Mouse (Mus musculus) CH12.LX (cell line): Measurements from ENCODE around the gene Slc9a9. TPM values are rescaled to one million over a fixed set of nuclear protein-coding genes. Genes with fewer than 3 reads are reported as not detected.

Experiments
- DNase-seq: peaks from one replicate; pipeline ENCODE4 v3.0.0-alpha.2; 2013; ENCODE audit errors: extremely low read depth
- H3K27ac ChIP-seq: 2 replicates; pipeline ENCODE4 v1.5.1; 2012; ENCODE audit warnings: low read depth, mild to moderate bottlenecking, control low read depth, moderate library complexity; ENCODE audit not compliant: insufficient read depth
- H3K27me3 ChIP-seq: replicated peaks from 2 replicates; pipeline ENCODE3; 2012; ENCODE audit warnings: inconsistent platforms
- H3K36me3 ChIP-seq, 2 experiments: replicated peaks in 1 of 2; 2 replicates each; pipeline versions ENCODE3 to v1.6.1; 2012; ENCODE audit warnings: inconsistent platforms in 1 of 2, low read length in 1 of 2, mild to moderate bottlenecking in 1 of 2, mixed read lengths in 1 of 2, moderate library complexity in 1 of 2; ENCODE audit not compliant: control insufficient read depth in 1 of 2, insufficient read depth in 1 of 2
- H3K4me1 ChIP-seq, 2 experiments: 2 replicates each; pipeline ENCODE4 v1.6.1; 2012; ENCODE audit warnings: inconsistent platforms in 1 of 2, moderate library complexity in 1 of 2; ENCODE audit not compliant: insufficient read depth in 2 of 2, control insufficient read depth in 1 of 2
- H3K4me2 ChIP-seq: 2 replicates; pipeline ENCODE4 v1.6.1; 2012; ENCODE audit warnings: low read depth, mild to moderate bottlenecking, control low read depth; ENCODE audit not compliant: poor library complexity, insufficient read depth, severe bottlenecking
- H3K4me3 ChIP-seq, 3 experiments: fragments of 150-350 bp in 1 of 3; sonication (generic) in 1 of 3; replicated peaks in 1 of 3; 2 replicates each; pipeline versions ENCODE3 to v1.5.1; 2011 to 2012; ENCODE audit warnings: low read depth in 2 of 3, low read length in 2 of 3, mild to moderate bottlenecking in 2 of 3, moderate library complexity in 2 of 3, control low read depth in 1 of 3, improper control_type of control experiment in 1 of 3, inconsistent platforms in 1 of 3, mixed read lengths in 1 of 3; ENCODE audit not compliant: poor library complexity in 1 of 3
- H3K79me2 ChIP-seq: replicated peaks from 2 replicates; pipeline ENCODE4 v1.6.1; 2012; ENCODE audit warnings: mild to moderate bottlenecking, moderate library complexity; ENCODE audit not compliant: control insufficient read depth, poor library complexity, insufficient read depth, severe bottlenecking; ENCODE audit errors: extremely low read depth
- H3K9ac ChIP-seq: 2 replicates; pipeline ENCODE4 v1.6.1; 2012; ENCODE audit warnings: low read depth, mild to moderate bottlenecking, control low read depth, moderate library complexity; ENCODE audit not compliant: insufficient read depth
- H3K9me3 ChIP-seq: replicated peaks from 2 replicates; pipeline ENCODE3; 2012; ENCODE audit warnings: low read length, inconsistent platforms, mixed read lengths
- BHLHE40 ChIP-seq: IDR thresholded peaks from 2 replicates; pipeline ENCODE4 v1.6.1; 2011; ENCODE audit warnings: mild to moderate bottlenecking, low read depth, low read length, improper control_type of control experiment
- CHD1 ChIP-seq: IDR thresholded peaks from 2 replicates; pipeline ENCODE4 v1.6.1; 2012; ENCODE audit warnings: low read depth, low read length, improper control_type of control experiment, inconsistent platforms
- CHD2 ChIP-seq: IDR thresholded peaks from 2 replicates; pipeline ENCODE4 v1.6.1; 2011; ENCODE audit warnings: low read length, improper control_type of control experiment
- CTCF ChIP-seq, 2 experiments: IDR thresholded peaks in 1 of 2; conservative IDR thresholded peaks in 1 of 2; 2 replicates each; pipeline ENCODE4 v1.5.1; 2011 to 2012; ENCODE audit warnings: low read depth in 2 of 2, low read length in 2 of 2, improper control_type of control experiment in 1 of 2, inconsistent platforms in 1 of 2, mild to moderate bottlenecking in 1 of 2, moderate library complexity in 1 of 2
- E2F4 ChIP-seq: IDR thresholded peaks from 2 replicates; pipeline ENCODE4 v1.6.1; 2011; ENCODE audit warnings: low read depth, low read length, improper control_type of control experiment; ENCODE audit not compliant: insufficient replicate concordance
- ELF1 ChIP-seq: IDR thresholded peaks from 2 replicates; pipeline ENCODE4 v1.6.1; 2014; ENCODE audit warnings: low read depth, mild to moderate bottlenecking, inconsistent platforms, low read length, improper control_type of control experiment
- ETS1 ChIP-seq: conservative IDR thresholded peaks from 2 replicates; pipeline ENCODE4 v1.6.1; 2012; ENCODE audit warnings: low read depth, mild to moderate bottlenecking, inconsistent platforms, low read length, improper control_type of control experiment, moderate library complexity
- IRF4 ChIP-seq: IDR thresholded peaks from 2 replicates; pipeline ENCODE4 v1.6.1; 2014; ENCODE audit warnings: low read depth, mild to moderate bottlenecking, inconsistent platforms, low read length, improper control_type of control experiment
- MAX ChIP-seq: IDR thresholded peaks from 2 replicates; pipeline ENCODE4 v1.6.1; 2011; ENCODE audit warnings: low read length, improper control_type of control experiment
- NELFE ChIP-seq: IDR thresholded peaks from 2 replicates; pipeline ENCODE4 v1.6.1; 2011; ENCODE audit warnings: low read depth, low read length, improper control_type of control experiment
- NRF1 ChIP-seq: IDR thresholded peaks from 2 replicates; pipeline ENCODE4 v1.6.1; 2014; ENCODE audit warnings: low read depth, mild to moderate bottlenecking, inconsistent platforms, low read length, improper control_type of control experiment, moderate library complexity
- POLR2A ChIP-seq: IDR thresholded peaks from 2 replicates; pipeline ENCODE4 v1.6.1; 2011; ENCODE audit warnings: low read depth, mild to moderate bottlenecking, improper control_type of control experiment, low read length
- RAD21 ChIP-seq: IDR thresholded peaks from 2 replicates; pipeline ENCODE4 v1.6.1; 2011; ENCODE audit warnings: low read depth, mild to moderate bottlenecking, low read length, improper control_type of control experiment, moderate library complexity
- RCOR1 ChIP-seq: conservative IDR thresholded peaks from 2 replicates; pipeline ENCODE4 v1.6.1; 2012; ENCODE audit warnings: low read depth, mild to moderate bottlenecking, inconsistent platforms, low read length, improper control_type of control experiment
- SMC3 ChIP-seq: IDR thresholded peaks from 2 replicates; pipeline ENCODE4 v1.6.1; 2011; ENCODE audit warnings: low read depth, low read length, improper control_type of control experiment
- TCF12 ChIP-seq: IDR thresholded peaks from 2 replicates; pipeline ENCODE4 v1.6.1; 2014; ENCODE audit warnings: low read depth, mild to moderate bottlenecking, inconsistent platforms, low read length, improper control_type of control experiment
- USF2 ChIP-seq: conservative IDR thresholded peaks from 2 replicates; pipeline ENCODE4 v1.6.1; 2011; ENCODE audit warnings: low read depth, low read length, improper control_type of control experiment
- dilution Hi-C: fragments of 300-500 bp; cut with MboI; formaldehyde crosslinking; loops from 2 replicates; pipeline ENCODE4 v1.14.3; 2020; ENCODE audit warnings: low sequenced_read_pairs; ENCODE audit not compliant: extremely low pct_unique_long_range_greater_than_20kb, extremely low pct_ligation_motif_present
- in situ Hi-C: fragments of 300-500 bp; cut with MboI; formaldehyde crosslinking; loops from 3 replicates; pipeline ENCODE4 v1.14.3; 2019; ENCODE audit warnings: low sequenced_read_pairs, low pct_ligation_motif_present, low pct_unique_long_range_greater_than_20kb, mixed read lengths
- polyA plus RNA-seq: library from polyadenylated mRNA; unstranded; fragments of >175 nt; gene quantifications from 2 replicates; pipeline ENCODE4 v1.2.1, GENCODE M21; 2012; ENCODE audit warnings: low read depth; ENCODE audit not compliant: insufficient read length
- total RNA-seq, 2 experiments: library from RNA; depleted of rRNA; stranded (reverse); fragments of 300-350 nt in 1 of 2; fragments of >200 nt in 1 of 2; gene quantifications; 2 replicates each; pipeline ENCODE4 v1.2.3; 2012 to 2014

Slc9a9 gene
- total and polyA plus RNA-seq, 3 experiments, result not detected

DNA sequence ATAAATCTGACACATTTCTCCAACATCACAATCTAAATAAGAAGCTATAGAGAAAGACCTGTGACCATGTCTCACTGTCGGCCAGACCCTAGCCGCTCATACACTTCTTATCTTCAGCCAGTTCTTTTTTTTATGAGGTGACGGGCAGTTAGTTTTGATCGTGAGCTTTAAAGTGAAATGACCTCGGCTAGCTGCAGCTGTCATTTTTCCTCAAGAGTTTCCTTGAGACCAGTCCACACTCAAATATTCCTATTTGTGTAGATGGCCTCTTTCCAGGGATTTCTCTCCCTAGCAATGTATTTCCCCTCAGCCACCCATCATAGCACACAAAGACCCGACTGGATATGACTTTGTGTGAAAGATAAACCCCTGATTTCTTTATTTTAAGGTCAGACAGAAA lies 521.7 kb downstream of the Slc9a9 start:
- no peaks in the 10 kb centered on the region for H3K36me3 ChIP-seq
- in situ Hi-C loops (no loop called here), dilution Hi-C loops (no loop called here)
- H3K4me3 ChIP-seq, result no peak overlapping the region
- no peaks in the 10 kb centered on the region for H3K4me1 ChIP-seq
- no peak overlapping the region for H3K9ac ChIP-seq
- DNase-seq, result no peak
- H3K79me2 ChIP-seq, result no peaks in the 10 kb centered on the region
- TF ChIP-seq NRF1, result no peak
- no peak for TF ChIP-seq CHD2
- no peak for TF ChIP-seq POLR2A
- no peak for TF ChIP-seq CHD1
- no peak for TF ChIP-seq BHLHE40
- TF ChIP-seq IRF4, result no peak
- no peak for TF ChIP-seq CTCF (conservative IDR thresholded peaks at IDR 0.05 in 1 of 2, IDR thresholded peaks at IDR 0.05 in 1 of 2; ENCODE audit: low read depth in 2 of 2, low read length in 2 of 2)
- no peak overlapping the region for H3K4me2 ChIP-seq
- H3K9me3 ChIP-seq, result peaks cover 18% of the 10 kb centered on the region
- no peaks in the 10 kb centered on the region for H3K27me3 ChIP-seq
- no peak overlapping the region for H3K27ac ChIP-seq

DNA sequence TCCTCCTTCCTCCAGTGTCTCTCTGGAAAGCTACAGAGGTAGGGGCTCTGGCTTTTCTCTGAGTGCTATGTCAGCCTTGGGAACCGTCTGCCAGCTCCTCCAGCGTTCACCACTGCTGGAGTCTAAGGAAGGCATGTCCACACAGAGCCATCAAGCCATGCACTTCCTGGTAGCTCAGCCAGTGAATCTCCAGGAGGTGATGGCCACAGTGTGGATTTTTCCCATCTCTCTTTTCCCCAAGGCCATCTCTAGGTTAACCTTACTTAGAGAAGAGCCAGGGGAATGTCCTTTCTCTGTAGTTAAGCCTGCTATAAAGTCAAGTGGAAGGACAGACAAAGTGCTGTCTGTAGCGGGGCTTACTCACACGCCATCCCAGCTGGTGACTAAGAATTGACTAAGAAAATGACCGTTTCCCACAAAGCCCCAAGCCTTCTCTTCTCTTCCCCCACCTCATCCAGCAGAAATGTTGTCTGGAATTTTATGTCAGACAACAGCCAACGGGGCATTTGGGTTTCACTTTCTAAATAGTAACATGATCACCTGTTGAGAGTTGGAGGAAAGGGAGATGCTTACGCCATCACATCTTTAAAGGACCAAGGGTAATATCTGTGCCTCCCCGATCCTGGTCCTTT lies 523.3 kb downstream of the Slc9a9 start:
- Histone ChIP-seq H3K4me3 (no peak overlapping the region), H3K79me2 (no peaks in the 10 kb centered on the region), H3K9me3 (peaks cover 25% of the 10 kb centered on the region), H3K36me3 (no peaks in the 10 kb centered on the region), H3K27ac (no peak overlapping the region), H3K9ac (no peak overlapping the region), H3K4me1 (no peaks in the 10 kb centered on the region), H3K4me2 (no peak overlapping the region), H3K27me3 (no peaks in the 10 kb centered on the region)
- dilution Hi-C loops (no loop called here), in situ Hi-C loops (no loop called here)
- TF ChIP-seq ELF1 (no peak), BHLHE40 (no peak), E2F4 (no peak), POLR2A (no peak), RAD21 (no peak), RCOR1 (no peak), IRF4 (no peak), CHD2 (no peak), MAX (no peak), TCF12 (no peak), SMC3 (no peak), USF2 (no peak), NELFE (no peak), ETS1 (no peak), CTCF (conservative IDR thresholded peaks at IDR 0.05 in 1 of 2, IDR thresholded peaks at IDR 0.05 in 1 of 2; ENCODE audit: low read depth in 2 of 2, low read length in 2 of 2) (no peak)
- DNase-seq, result no peak
